Mouse (Mus musculus) erythroblast, embryonic 14.5 days (primary cell): ENCODE measurements at regions not wholly inside any gene's neighbourhood (a gene's known extent, or its start where the extent isn't known, plus 50 kb on each side); places are given as distances from the start of the nearest gene placed in this dataset.

Experiments
- GATA1 ChIP-seq: IDR thresholded peaks from 2 replicates; pipeline ENCODE4 v1.6.1; 2012; ENCODE audit warnings: low read length, inconsistent platforms, mixed read lengths
- TAL1 ChIP-seq: IDR thresholded peaks from 3 replicates; pipeline ENCODE4 v1.6.1; 2012; ENCODE audit warnings: low read length, inconsistent platforms, mixed read lengths

DNA sequence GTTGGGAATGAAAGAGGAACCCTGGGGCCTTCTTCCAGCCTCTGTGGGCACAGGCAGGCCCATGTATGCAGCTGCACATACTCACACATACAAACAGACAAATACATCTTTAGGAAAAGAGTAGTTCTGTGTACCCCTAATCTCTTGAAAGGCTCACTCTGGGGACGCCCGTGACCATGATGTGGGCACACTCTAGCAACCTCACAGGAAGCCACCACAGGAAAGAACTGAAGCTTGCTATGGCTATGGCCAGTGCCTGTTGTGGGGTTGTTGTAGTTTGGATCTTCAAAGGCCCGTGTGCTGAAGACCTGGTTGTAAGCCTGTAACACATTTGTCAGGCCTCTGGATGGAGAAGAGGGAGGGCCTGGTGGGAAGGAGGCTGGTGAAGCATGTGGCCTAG lies 175.4 kb upstream of the Prok2 start:
- TF ChIP-seq GATA1 (no peak), TAL1 (no peak)
